Mouse (Mus musculus): ENCODE measurements around the gene Ttf1.

DNA sequence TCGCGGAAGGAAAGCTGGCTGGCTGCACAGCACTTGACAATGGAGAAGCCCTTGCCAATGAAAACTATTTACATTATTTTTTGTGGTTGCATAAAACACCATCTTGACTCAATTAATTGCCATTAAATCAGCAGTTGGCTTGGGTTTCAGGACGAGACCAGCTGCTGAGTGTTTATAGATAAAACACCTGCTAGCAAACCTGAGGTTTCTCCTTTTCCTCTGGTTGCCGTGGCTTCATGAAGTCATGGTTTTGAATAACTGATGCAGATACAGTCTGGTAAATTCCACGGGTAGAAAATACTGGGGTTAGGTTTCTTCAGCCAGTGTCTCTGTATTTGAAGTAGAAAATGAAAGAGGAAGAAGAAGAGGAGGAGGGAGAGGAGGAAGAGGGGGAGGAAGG is 8.1 kb upstream of the Ttf1 start:
- TF ChIP-seq POLR2A (IDR thresholded peaks at IDR 0.05; ENCODE audit: extremely low read depth, insufficient read depth, low read length), result no peak
- no peak for TF ChIP-seq CTCF (IDR thresholded peaks at IDR 0.05; ENCODE audit: extremely low read depth, insufficient read depth, low read length)

Measured in cortical plate, adult 2 months (tissue).